Mouse (Mus musculus): ENCODE results near the gene Fam102b.

The Fam102b gene

GRCm38 (mm10) chr3:109010489-109011260 lies 16.7 kb downstream of the Fam102b start:
- no peak for DNase-seq

GRCm38 (mm10) chr3:109008180-109008579 lies 19.2 kb downstream of the Fam102b start:
- DNase-seq: no peak

GRCm38 (mm10) chr3:109005777-109006176 lies 21.6 kb downstream of the Fam102b start:
- no peak for DNase-seq

GRCm38 (mm10) chr3:108999173-108999572 lies 28.2 kb downstream of the Fam102b start:
- DNase-seq: no peak

GRCm38 (mm10) chr3:108997762-108998161 lies 29.6 kb downstream of the Fam102b start:
- DNase-seq: no peak

- no peak for DNase-seq
Measured at GRCm38 (mm10) chr3:108997284-108997683, 30.1 kb downstream of the Fam102b start.

- no peak for DNase-seq
Measured at GRCm38 (mm10) chr3:108995379-108995778, 32.0 kb downstream of the Fam102b start.

GRCm38 (mm10) chr3:108994477-108994876 lies 32.9 kb downstream of the Fam102b start:
- no peak for DNase-seq

GRCm38 (mm10) chr3:108989971-108990548 lies 37.3 kb downstream of the Fam102b start:
- no peak for DNase-seq

GRCm38 (mm10) chr3:108987009-108987659 lies 40.3 kb downstream of the Fam102b start:
- no peak for DNase-seq

- no peak for DNase-seq
Measured at GRCm38 (mm10) chr3:108986534-108986933, 40.9 kb downstream of the Fam102b start.

- peak; percentile 39 to 69 for DNase-seq
Measured at GRCm38 (mm10) chr3:108983989-108984388, 43.4 kb downstream of the Fam102b start.

GRCm38 (mm10) chr3:108981946-108982345 lies 45.5 kb downstream of the Fam102b start:
- DNase-seq: peak; percentile 34 to 54

GRCm38 (mm10) chr3:108977340-108978030 lies 49.9 kb downstream of the Fam102b start:
- no peak for DNase-seq

- no peak for DNase-seq
Measured at GRCm38 (mm10) chr3:108974920-108975485, 52.4 kb downstream of the Fam102b start.

GRCm38 (mm10) chr3:108973980-108974660 lies 53.3 kb downstream of the Fam102b start:
- DNase-seq: no peak

GRCm38 (mm10) chr3:108966051-108966450 lies 61.4 kb downstream of the Fam102b start:
- no peak for DNase-seq

- DNase-seq: peak; percentile 43 to 48
Measured at GRCm38 (mm10) chr3:108964361-108965044, 62.9 kb downstream of the Fam102b start.

GRCm38 (mm10) chr3:108963776-108964175 lies 63.6 kb downstream of the Fam102b start:
- peak; percentile 25 to 45 for DNase-seq

GRCm38 (mm10) chr3:108963278-108963677 lies 64.1 kb downstream of the Fam102b start:
- no peak for DNase-seq

- DNase-seq: peak; percentile 56 to 58
Measured at GRCm38 (mm10) chr3:108961655-108962054, 65.8 kb downstream of the Fam102b start.

- DNase-seq: no peak
Measured at GRCm38 (mm10) chr3:108961226-108961625, 66.2 kb downstream of the Fam102b start.

All from thymus, postnatal 36 days (tissue).